Mouse (Mus musculus) bone marrow, adult 2 months (tissue): ENCODE measurements around the gene 1700003E16Rik. TPM values are rescaled to one million over a fixed set of nuclear protein-coding genes. Genes with fewer than 3 reads are reported as not detected.

Experiments
- H3K27ac ChIP-seq: fragments of 200-500 bp; 2 replicates; pipeline ENCODE4 v1.5.1; 2012; ENCODE audit warnings: low read depth, mild to moderate bottlenecking, control low read depth, inconsistent platforms, low read length; ENCODE audit not compliant: control insufficient read depth, poor library complexity, insufficient read depth
- H3K4me1 ChIP-seq: fragments of 200-500 bp; 2 replicates; pipeline ENCODE4 v1.6.1; 2011; ENCODE audit warnings: low read length; ENCODE audit not compliant: control insufficient read depth, insufficient read depth
- H3K4me3 ChIP-seq: fragments of 200-500 bp; replicated peaks from 2 replicates; pipeline ENCODE3; 2011; ENCODE audit warnings: mild to moderate bottlenecking, low read depth, low read length, control low read depth; ENCODE audit not compliant: control insufficient read depth
- CTCF ChIP-seq: fragments of 200-500 bp; IDR thresholded peaks from 2 replicates; pipeline ENCODE4 v1.5.1; 2011; ENCODE audit warnings: low read length, control low read depth; ENCODE audit not compliant: control insufficient read depth, insufficient read depth
- POLR2A ChIP-seq: fragments of 200-500 bp; IDR thresholded peaks from 2 replicates; pipeline ENCODE4 v1.6.1; 2011; ENCODE audit warnings: low read depth, mild to moderate bottlenecking, control low read depth, low read length, borderline replicate concordance; ENCODE audit not compliant: control insufficient read depth
- WGBS: fragments of 180-500 bp; shearing (Covaris S2); methylation state at CpG from one replicate; pipeline ENCODE4 v1.1.7; 2018; 5-methylcytosine and 5-hydroxymethylcytosine counted together
- polyA plus RNA-seq: library from polyadenylated mRNA; stranded (reverse); fragments of >200 nt; gene quantifications from 2 replicates; pipeline ENCODE4 v1.2.4, GENCODE M21; 2011; ENCODE audit warnings: low replicate concordance; ENCODE audit not compliant: missing spikeins, insufficient read depth, insufficient read length

The 1700003E16Rik gene
- polyA plus RNA-seq, 1 experiment, result not detected

DNA sequence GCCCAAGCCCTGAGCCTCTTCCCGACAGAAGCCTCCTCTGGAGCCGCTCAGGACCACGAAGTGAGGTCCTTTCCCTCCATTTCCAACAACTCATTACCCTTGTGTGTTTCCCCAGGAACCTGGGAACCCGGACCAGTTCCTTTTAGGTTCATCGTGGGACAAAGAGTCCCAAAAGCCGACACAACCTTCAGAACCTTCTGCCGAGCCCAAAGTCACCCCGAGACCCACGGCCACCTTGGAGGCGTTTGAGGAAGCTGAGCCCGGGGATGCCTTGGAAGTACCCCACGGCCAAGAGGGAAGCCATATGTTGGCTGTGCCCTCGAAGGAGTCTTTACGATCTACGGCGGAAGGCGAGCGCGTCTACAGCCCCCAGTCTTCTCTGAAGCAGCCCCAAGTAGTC is 5.2 kb downstream of the 1700003E16Rik start:
- H3K4me3 ChIP-seq, result no peak overlapping the region
- TF ChIP-seq CTCF (no peak), POLR2A (no peak)
- WGBS, result 12% methylated on average over 19 of the region's 19 CpGs
- no peak overlapping the region for H3K27ac ChIP-seq
- H3K4me1 ChIP-seq, result peaks cover 1% of the 10 kb centered on the region; the same call in 1 of the 2 replicates

DNA sequence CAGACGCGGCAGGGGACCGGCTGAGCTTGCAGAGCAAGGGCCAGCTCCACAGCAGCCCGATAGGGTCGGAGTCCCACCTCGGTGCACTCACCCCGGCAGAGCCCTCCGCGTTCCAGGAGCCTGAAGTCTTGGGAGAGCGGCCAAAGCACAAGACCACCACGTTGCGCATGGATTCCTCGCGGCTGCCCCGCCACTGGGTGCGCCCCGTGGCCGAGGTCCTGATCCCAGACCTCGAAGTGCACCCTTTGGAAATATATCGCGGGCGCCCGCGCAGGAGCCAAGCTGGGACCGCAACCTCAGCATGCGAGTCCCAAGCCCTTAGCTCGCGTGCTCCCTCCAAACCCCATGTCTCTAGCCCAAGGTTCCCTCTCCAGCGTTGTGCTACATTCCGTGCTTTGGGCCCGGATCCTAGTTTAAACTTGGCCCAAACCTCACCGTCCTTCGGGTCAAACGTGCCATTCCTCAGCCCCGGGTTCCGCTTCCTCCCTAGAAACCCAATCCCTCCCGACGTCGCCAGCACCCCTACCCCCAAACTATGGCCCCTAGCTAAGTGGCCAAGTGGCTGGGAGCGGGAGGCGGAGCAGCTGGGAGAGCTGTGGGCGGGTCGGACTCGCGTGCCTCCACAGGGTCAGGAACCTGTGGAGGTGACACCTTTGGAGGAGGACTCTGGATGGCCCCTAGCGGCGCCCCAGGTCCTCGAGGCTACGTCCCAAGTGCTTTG is 5.9 kb downstream of the 1700003E16Rik start:
- TF ChIP-seq POLR2A (no peak), CTCF (no peak)

DNA sequence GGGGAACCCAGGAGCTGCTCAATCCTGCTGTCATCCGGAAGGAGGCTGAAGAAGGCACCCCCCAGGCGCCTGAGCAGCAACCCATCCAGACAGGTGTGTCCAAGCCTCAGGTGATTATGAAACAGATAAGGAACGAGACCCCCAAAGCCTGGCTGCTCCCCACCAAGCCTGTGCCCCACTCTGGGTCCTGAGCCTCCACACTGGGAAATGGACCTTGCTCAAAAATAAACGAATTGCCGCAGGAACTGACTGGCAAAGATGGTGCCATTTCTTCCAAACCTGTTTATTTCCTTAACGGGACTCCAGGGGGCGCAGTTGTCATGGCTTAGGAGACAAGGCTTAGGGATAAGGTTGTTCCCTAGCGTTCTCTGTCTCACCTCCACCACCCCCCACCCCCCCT is 6.5 kb downstream of the 1700003E16Rik start:
- Histone ChIP-seq H3K4me1 (peaks cover 2% of the 10 kb centered on the region; the same call in 1 of the 2 replicates), H3K4me3 (no peak overlapping the region), H3K27ac (no peak overlapping the region)
- WGBS, result 2% methylated on average over 8 of the region's 8 CpGs
- TF ChIP-seq CTCF (peak; percentile 55), POLR2A (no peak)

More for the DNA sequence above, 5.9 kb downstream of the 1700003E16Rik start:
- Histone ChIP-seq H3K4me3 (no peak overlapping the region), H3K4me1 (no peaks in the 10 kb centered on the region; the same call in 1 of the 2 replicates), H3K27ac (no peak overlapping the region)
- WGBS, result 2% methylated on average over 49 of the region's 49 CpGs

DNA sequence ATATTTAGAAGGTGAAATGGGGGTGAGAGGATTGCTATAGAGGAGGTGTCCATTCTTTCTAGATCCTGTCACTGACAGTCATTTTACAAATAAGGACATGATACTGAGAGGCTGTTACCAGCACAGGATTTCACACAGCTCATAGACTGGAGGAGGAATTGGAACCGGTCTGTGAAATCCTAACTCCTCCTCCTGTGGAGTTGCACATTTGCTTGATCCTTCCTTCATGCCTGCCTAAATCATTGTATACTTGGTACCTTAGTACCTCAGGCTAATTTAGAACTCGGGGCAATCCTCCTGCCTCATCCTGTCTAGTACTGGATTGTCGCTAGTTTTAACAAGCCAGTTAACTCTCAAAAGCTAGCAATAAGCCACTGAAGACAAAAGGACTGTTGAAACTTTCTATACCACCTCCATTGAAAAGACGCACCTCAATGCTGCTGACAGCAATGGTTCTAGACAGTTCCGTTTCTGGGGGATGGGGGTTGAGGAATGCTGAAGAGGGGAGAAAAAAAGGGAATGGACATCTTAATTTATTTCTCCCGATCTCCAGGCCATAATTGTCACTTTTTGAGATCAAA is 8.9 kb downstream of the 1700003E16Rik start:
- WGBS, result 3% methylated on average over 6 of the region's 6 CpGs
- TF ChIP-seq POLR2A (no peak), CTCF (no peak)
- peaks cover 2% of the 10 kb centered on the region; the same call in 1 of the 2 replicates for H3K4me1 ChIP-seq

DNA sequence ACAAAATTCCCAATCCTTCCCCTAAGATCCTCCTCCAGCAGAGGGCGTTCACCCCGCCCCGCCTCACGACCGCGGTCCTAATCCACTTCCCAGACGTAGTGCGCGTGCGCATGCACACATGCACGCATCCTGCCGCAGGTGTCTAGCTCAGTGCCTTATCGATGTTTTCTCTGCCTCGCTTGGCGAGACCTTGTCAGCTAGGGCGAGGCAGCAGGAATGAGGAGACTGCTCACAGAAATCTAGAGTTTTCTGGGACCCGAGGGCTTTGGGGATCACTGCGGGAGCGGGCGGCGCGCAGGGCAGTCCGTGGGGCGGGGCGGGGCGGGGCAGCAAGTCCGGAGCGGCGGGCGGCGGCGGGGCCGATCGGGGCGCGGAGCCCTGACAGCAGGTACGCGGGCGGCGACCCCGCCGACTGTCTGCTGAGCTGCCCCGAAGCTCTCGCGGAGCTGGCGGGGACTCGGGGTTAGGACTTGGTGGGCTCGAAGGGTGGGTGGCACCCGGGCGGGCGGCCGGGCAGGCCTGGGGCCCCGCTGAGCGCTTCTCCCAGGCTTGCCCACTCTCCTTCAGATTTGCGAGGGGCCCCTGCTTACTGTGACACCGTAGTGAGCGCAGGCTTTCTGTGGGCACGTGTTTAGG is 9.5 kb downstream of the 1700003E16Rik start, which contains the start of gene Dctn1:
Dctn1 (plus strand) TSS at position 314 of the 636 bp plus-strand sequence.
- peaks cover 2% of the 10 kb centered on the region; the same call in 1 of the 2 replicates for H3K4me1 ChIP-seq
- H3K4me3 ChIP-seq, result peak within 1 kb of the TSS; percentile 96
- peak within 1 kb of the TSS; percentile 91 for H3K27ac ChIP-seq
- TF ChIP-seq POLR2A (peak; percentile 78; the same call in 1 of the 2 replicates), CTCF (peak; percentile 91)
- under 1% methylated on average over 51 of the region's 58 CpGs for WGBS

More for the DNA sequence above, 8.9 kb downstream of the 1700003E16Rik start:
- Histone ChIP-seq H3K4me3 (peak overlapping the region; percentile 76), H3K27ac (no peak overlapping the region)

DNA sequence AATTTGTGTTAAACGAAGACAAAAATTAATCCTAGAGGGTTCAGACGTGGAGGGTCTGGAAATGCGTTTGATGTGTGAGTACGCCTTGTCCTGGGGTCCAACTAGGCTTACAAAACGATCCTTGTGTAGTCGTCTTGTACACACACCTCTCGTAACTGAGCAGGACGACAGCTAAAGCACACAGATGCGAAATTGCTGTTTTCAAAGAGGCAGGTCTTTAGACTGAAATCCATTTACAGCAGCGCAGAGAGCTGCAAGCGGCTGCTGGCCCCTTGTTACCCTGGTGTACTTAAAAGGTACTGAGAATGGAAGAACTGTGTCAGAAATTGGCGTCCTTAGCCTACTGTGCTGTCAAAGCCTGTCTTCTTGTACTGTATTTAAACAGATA is 10.0 kb downstream of the 1700003E16Rik start:
- WGBS, result under 1% methylated on average over 12 of the region's 12 CpGs
- peaks cover 2% of the 10 kb centered on the region; the same call in 1 of the 2 replicates for H3K4me1 ChIP-seq
- H3K4me3 ChIP-seq, result peak overlapping the region; percentile 96
- TF ChIP-seq POLR2A, result no peak
- TF ChIP-seq CTCF, result no peak
- no peak overlapping the region for H3K27ac ChIP-seq

DNA sequence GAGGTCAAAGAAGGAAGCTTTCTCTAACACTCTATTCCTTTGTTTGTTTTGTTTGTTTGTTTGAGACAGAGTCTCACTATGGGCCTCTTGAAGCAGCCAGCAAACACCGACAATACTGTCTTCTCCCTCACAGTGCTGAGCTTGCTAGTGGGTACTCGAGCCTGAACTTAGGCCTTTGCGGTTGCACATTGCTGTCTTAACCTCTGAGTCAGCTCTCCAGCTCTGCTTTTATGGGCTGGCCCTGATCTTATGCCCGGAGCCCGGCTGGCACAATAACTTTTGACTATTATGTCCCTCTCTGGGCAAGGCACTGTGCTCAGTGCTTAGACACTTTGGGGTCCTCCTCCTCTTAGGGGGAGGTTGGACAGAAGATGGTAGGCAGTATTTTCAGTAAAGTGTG is 13.7 kb downstream of the 1700003E16Rik start:
- 81% methylated on average over 5 of the region's 5 CpGs for WGBS
- Histone ChIP-seq H3K27ac (no peak overlapping the region), H3K4me1 (peaks cover 2% of the 10 kb centered on the region; the same call in 1 of the 2 replicates), H3K4me3 (no peak overlapping the region)
- TF ChIP-seq CTCF (no peak), POLR2A (no peak)

DNA sequence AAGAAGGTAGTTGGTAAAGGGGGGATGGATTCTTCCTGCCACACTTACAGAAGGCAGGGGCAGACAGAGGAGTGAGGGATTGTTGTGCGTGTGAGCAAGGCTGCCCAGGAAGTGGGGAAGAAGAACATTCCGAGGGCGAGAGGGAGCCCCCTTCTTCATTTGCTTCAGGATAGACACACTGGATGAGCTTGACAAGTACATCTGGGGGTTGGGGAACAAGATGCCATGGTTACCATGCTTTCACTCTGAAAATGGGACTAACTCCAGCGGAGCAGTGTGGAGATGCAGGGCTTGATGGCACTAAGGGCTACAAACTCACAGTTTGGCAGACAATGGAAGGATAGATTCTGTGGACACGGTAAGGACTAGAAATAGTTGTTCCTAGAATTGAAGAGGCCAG is 14.9 kb downstream of the 1700003E16Rik start:
- TF ChIP-seq POLR2A (no peak), CTCF (no peak)
- Histone ChIP-seq H3K27ac (no peak overlapping the region; the same call in 1 of the 2 replicates), H3K4me1 (peaks cover 2% of the 10 kb centered on the region; the same call in 1 of the 2 replicates), H3K4me3 (no peak overlapping the region)
- WGBS, result 82% methylated on average over 5 of the region's 5 CpGs
